Mouse (Mus musculus) adrenal gland, adult (tissue): Measurements from ENCODE around the gene Erc2.

Experiments used
- DNase-seq, 2 experiments: peaks; one replicate each; pipeline ENCODE4 v3.0.0; 2022 to 2023; ENCODE audit warnings: low spot score in 1 of 2; ENCODE audit not compliant: inconsistent age in 2 of 2

The Erc2 gene

DNA sequence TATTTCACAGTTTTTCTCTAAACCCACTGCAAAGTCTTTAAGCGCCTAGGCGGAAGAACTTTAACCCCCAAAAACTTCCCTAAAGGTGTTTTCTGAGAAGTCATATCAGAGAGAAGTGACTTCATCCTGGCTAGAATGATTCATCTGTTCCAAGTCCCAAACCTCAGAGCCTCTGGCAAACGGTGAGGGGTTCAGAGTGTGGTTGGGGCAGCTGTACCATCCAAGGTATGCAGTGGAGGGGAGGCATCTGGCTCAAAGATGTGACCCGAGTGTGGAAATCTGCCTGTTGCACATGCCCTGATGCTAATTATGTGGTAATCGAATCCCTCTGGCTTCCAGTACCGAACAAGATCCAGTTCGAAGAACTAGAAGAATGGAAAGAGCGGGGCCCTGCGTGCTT, 137.8 kb downstream of the Erc2 start:
- no peak for DNase-seq

DNA sequence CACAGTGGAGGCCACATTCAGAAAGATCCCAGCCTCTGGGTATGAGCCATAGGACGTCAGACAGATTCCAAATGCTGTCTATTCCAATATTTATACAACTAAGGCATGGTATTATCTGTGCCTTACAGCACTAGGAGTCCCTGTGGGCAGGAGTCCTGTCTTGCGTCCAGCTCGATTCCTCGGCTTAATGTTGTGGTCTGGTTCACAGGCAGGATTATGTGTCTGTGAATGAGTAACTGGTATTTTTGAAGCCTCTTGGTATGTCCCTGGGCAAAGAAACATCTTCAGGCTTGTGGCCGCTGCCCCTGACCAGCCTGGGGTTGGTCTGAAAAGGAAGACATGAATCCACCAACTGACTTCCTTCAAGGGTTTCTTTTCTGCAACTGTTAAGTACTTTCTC, 153.1 kb downstream of the Erc2 start:
- DNase-seq = no peak

DNA sequence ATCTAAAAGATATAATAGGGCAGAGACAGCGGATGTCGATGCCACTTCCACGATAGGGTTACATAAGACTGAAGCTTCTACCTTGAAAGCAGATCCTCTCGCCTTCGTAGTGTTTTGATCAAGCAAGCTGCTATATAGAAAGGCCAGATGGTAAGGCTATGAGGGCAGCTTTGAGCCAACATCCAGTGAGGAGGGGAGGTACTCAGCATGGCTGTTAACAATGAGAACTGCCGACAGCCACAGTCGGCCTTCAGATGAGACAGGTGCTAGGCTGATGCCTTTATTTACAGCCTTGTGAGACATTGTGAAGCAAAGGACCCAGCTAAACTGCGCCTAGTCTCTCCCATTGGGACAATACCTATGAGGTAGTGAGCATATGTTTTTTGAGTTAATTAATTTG, 156.3 kb downstream of the Erc2 start:
- DNase-seq = no peak

DNA sequence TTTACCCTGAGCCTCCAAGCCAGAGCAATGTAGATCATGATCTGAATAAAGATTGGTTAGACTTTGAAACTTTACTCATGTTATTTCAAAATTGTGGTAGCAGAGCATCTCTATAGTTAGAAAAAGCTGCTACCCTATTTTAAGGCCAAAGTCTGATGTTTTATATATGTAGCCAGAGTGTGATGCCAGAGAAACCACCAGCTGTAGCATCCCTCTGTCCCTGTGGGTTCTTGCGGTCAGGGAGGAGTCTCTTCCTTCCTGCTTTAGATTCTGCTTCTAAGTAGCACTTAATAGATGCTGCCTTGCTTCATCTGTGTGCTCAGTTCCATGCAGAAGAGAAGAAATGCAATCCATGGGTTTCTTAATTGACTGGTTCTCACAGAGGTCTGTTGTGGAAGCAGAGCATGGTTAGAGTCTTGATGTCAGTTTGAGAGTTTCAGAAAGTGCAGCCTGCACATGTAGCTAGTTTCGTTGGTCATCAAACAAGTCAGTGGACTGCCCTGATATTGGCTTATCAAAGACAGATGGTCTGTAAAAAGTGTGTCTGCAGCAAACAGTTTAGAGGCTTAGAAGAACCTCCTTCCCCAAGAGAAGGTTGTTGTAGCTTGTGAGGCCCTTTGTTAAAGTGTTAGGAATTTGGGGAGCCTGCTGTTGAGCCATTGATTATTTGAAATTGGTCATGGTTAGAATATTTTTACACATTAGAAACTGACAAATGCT, 156.9 kb downstream of the Erc2 start:
- no peak for DNase-seq

DNA sequence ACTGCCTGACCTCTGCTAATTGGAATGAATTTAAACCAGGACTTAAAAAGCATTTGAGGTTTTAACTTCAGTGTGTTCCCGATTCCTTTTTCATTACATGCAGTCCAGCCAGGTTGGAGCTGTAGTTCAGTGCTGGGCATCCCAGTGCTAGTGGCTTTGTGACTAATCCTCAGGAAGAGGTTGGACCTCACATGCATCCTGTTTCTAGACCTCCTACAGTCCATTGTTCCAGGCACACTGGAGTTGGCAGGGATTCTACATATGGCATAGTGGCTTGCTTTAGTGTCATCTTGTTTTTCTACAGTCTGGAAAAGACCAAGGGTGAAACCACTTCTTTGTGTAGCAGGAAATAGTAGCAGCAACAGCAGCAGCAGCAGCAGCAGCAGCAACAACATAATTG, 159.0 kb downstream of the Erc2 start:
- DNase-seq = no peak

DNA sequence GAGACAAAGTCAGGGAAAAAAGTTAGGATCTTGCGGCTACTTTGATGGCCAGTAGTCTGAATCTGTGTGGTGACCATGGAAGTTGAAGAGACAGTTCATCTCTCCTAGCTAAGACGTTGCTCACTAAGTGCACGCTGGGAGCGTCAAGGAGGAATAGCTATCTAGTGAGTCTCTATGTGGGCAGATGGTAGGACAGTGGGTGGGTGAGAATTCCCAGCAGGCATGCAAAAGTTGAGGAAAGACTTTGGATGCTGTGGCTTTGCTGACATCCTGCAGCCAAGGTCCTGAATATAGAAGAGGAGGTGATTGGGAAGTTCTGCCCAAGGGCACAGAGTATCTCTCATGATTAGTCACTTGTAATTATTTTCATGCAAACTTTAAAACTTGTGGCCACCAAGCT, 162.6 kb downstream of the Erc2 start:
- no peak for DNase-seq

DNA sequence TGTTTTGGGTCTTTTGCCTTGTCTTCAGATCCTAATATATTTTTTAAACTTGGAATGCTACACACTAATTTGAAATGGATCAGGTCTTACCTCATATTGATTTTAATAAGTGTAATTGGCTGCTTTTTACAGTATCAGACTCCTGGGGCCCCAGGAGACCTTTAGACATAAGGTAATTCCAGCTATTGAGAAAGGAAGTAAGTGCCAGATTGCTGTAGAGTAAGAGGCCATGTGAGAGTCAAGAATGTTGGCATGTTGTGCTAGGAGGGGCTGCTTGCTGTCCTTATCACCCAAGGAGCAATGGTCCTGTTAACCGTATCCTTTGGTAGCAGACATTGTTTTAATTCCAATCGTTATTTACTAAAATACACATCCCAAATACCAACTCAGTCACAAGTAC, 163.3 kb downstream of the Erc2 start:
- no peak for DNase-seq

DNA sequence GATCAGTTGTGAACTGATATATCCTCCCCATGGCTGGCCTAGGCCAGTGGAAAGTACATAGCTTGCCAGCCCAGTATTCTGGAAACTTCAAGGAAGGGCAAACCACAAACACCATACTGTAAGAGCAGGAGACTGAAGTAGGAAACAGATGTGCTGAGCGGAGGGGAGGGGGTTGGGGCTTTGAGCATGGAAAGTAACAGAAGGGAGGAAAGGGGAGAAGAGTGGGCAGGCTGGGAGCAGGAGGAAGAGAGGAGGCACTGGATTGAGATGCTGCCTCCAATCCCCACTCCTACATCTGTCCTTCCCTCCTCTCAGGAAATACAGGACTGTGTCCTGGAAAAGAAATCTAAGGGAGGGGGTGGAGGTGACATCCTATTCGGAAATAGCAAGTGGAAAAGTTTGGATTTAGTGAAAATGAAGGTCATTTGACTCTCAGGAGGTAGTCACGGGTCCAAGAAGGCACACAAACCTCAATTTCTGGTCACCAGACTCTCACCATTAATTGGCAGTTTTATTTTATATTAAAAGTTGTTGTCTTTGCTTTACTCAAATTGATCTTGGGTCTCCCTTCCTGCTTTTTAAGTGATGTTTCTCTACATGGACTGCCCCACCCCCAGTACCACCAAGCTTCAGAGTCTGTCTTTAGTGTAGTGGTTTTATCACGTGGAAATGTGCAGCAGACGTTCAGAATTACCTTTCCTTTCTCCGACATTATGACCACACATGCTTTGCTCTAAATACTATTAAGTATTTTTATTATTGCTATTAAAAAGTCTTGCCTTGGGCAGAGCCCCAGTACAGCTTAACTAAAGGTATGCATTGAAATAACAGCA, 167.1 kb downstream of the Erc2 start:
- no peak for DNase-seq

DNA sequence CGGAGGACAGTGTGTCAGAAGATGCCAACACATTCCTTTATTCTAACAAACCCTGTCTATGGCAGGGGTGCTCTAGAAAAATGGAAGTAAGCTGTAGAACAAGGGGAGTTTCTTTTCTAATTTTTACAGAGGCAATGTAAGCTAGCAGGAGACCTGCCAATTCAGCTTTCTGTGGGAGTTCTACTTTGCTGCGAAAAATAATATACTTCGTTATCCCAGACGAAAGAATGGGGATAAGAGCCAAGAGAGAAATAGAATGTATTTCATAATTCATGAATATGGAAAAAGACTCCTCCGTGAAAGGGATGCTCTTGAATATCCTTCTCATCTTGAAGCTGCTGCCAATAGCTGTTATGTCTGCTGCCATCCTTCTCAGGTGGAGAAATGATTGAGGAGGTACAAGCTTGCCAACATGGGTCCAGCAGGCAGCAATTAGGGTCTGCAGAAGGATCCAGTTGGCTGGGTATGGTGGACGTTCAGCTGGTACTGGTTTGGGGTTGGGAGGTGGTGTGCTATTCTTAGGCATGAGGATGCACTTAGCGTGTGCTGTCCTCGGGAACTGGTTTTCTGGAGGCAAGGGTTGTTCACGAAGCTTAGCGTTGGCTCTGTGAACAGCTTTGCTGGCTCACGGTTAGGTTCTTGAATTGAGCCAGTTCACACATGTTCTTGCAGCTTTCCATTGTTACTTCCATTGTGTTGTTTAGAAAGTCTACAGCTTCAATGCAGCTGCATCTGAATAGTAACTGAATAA, 176.1 kb downstream of the Erc2 start:
- no peak for DNase-seq

DNA sequence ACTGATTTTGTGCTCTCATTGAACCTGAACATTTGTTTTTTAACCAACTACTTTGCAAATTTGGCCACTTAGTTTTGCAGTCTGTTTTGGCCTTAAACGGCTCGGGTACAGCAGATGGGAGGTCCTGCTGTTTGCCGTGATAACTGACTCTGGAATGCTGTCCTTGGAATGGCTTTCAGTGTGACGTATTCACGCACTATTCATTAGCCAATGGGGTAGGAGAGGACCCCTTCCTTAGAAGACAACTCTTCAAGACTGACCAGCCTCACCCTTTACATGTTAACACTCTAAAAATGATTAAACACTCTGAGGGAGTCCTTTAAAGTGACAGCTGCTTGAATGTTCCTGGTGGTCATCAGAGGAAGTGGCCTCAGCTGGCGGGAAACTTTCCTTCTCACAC, 178.5 kb downstream of the Erc2 start:
- DNase-seq = peak in 1 of 2 experiments; percentile 24

DNA sequence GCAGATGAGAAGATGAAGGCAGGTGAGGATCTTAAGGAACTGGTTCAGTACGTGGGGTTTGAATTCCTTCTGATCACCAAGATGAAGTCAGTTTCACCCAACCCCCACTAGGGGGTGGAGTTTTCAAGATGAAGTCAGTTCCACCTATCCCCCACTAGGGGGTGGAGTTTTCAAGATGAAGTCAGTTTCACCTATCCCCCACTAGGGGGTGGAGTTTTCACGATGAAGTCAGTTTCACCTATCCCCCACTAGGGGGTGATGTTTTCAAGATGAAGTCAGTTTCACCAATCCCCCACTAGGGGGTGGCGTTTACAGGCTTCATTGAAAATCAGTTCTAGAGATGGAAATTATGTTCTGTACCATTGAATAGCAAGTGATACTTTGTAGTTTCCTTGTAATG, 181.7 kb downstream of the Erc2 start:
- DNase-seq = peak in 1 of 2 experiments; percentile 36

DNA sequence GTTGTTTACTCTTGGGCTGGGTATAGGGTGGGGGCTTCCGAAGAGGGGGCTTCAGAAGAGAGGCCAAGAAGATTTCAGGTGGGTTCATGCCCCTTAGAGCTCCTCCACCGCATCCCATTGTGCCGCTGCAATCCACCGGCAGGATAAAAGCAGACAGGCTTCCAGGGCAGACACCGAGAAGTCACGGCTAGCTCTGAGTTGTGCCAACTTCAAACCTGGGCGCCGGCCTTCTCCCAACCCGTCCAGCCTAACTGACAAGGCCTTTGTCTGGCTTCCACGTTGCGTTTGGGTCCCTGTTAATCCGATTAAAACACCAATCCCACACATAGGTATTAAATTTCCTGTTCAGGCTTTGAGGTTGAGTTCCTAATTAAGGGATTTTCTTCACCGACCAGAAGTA, 182.8 kb downstream of the Erc2 start:
- no peak for DNase-seq

DNA sequence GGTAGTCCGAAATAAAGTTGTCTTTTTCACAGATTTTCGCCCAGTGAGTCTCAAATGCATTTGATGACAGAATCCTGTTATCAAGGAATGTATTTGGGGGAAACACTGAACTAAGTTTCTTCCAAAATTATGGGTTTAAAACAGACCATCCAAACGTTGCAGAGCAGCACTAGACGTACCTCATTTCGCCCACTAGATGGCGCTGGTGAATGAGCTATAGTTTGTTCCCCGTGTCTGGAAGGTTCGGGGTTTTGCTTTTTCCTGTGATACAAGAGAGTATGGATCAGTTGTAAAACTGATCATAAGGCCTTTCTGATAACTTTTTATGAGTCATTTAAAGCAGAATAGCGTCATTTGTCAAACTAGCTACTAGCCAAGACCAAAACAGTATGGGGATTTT, 185.9 kb downstream of the Erc2 start:
- DNase-seq = peak; percentile 28 to 84

DNA sequence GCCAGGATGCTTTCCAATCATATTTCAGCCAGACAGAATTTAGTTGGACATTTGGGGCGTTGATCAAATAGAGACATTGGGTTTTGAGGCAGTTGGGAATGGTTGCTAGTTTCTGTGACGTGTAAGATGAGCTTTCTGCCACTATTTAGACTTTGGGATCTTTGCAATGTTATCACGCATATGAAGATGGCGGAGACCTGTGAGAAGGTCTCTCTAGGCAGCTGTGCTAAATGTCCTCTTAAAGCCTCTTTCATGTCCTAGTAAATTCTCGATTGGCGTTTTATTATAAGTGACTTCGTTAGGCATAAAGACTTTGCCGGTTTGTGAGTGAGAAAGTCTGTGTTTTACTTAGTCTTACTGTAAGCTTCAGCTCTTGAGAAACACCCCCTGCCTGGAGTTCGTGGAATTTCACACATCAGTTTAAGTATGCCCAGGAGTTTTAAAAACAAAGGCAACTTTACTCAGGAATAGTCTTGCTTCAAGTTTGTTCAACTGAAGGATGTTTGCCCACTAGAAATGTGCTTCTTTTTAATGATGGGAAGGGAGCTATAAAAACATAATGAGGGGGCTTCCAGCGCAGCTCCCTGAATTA, 186.4 kb downstream of the Erc2 start:
- no peak for DNase-seq

DNA sequence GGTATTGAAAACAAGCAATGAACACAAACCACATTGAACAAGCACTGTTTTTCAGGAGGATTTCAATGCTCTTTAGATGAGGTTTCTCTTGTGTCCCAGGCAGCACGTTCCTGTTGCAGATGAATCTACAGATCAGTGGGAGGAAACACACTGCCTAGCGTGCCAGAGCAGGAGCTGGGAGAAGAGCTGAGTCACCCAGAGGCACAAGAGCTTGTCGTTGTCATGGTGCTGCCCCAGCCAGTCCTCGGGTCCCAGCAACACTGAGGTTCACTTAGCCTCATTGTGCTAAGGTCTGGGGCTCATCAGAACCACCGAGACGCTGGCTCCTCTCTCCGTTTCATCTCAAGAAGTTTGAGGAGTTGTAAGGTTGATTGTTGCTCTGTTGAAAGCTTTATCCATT, 188.6 kb downstream of the Erc2 start:
- peak; percentile 23 to 60 for DNase-seq

DNA sequence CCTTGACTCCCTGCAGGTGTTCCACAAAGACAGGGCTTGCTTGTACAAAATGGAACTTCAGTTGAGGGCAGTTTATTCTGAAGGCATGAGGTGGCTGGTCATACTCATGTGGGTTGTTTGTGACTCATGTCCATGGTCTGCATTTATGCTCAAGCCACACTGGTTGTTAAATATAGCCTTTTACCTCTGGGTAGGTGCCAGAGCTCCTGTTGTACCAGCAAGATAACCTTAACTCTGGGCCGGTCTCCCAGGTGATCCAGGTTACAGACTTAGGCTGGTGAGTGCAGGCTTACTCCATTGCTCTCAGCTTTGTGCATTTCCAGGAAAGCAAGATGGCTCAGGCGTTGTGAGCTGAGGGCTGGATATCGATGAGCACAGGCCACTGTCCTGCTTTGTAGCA, 189.4 kb downstream of the Erc2 start:
- DNase-seq = no peak

DNA sequence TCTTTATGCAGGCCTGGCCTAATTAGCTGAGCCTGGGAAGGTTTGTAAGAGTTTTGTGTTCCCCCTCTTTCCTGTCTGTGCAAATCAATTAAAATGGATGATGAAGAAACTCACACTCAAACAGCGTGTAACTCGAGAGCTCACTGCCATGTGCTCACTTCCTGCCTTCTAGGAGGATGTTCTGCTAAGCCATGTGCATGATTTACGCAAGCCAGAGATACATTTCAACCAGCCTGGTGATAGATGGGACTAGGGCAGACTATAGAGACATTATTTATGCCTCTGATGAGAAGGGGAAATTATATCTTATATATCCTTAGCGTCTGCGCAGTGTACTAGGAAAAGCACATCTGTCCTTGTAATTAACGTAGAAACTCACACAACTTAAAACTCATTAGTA, 193.5 kb downstream of the Erc2 start:
- DNase-seq = no peak

DNA sequence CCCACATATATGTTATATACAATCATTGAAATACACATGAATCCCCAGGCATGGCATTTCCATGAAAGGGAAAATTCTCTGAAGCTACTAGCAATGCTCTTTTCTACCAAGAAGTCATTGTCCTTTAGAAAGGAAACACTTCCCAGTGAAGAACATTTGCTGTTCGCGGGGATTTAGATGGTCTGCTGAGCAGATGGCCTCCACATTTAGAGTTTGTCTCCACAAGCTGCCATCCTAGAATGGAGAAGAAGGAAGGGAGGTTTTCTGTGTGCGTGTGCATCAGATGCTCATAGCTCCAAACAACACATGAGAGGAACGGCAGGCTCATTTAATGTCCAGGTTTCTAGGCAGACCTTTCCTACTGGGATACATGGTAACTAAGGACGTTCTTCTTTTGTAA, 196.8 kb downstream of the Erc2 start:
- no peak for DNase-seq

DNA sequence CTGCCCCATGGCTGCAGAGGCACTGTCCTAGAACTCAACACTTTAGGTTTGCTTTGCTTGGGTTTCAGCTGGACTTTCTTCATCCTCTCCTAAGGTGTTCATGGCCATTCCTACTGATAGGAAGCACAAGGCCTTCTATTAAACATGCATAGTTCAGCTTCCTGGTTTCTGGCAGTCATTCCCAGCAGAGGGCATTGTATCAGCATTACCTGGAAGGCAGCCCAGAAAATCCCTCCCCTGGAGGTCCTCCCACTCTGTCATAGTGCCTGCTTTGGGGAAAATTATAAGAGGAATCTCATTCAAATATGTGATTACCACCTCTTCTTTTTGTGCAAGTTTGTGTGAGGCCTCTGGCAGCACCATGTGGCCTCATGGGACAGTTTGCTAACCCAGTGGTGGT, 199.6 kb downstream of the Erc2 start:
- peak in 1 of 2 experiments; percentile 47 for DNase-seq

DNA sequence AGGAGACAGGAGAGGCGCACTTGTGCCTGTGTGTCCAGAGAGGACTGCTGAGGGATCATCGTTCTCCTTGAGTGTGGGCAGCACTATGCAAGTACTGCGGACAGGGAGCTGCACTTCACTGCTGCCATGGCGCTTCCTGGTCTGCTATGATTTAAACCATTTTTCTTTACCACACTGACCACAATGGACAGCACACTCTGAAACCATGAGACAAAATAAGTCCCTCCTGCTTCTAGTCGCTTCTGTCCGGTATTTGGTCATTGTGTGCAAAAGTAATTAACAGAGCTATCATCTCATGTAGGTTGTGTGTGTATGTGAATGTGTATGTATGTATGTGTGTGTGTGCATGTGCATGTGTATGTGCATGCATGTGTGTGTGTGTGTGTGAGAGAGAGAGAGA, 200.3 kb downstream of the Erc2 start:
- no peak for DNase-seq

DNA sequence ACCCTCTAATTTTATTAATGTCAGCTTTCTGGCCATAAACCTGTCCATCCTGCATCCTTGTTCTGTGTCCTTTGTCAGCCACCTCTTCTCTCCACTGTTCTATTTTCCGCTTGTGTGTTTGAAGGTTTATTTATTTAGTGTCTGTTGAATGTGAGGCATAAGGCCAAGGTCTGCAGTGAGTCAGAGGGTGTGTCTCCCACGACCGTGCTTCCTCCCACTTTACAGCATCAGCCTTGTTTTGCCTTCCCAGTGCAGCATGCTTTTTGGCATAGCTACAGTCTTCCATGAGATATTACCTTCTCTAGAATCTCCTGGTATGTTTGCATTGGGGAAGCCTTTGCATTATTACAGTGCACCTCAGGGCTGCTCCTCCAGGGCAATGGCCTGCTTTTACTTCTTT, 200.8 kb downstream of the Erc2 start:
- peak; percentile 62 to 87 for DNase-seq

DNA sequence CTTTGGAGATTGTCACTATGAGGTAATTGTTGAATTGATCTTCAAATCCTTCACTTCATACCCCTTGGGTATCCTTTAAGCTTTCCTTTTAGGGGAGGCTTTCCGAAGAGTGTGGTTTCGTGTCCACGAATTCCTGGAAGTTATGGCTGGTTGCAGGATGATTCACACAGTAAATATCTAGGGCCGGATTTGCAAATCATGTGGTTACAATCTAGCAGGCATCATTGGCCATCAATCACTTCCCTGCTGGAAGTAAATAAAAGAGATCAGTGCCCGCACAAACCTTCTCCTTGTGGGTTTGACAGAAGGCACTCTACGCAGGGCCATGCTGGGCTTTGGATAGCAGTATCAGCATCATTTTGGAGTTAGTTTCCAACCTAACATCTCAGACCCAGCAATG, 201.7 kb downstream of the Erc2 start:
- peak; percentile 37 to 88 for DNase-seq
